Mouse (Mus musculus) gastrocnemius, postnatal 4 days (tissue): Measurements from ENCODE around the gene Mia2. TPM values are rescaled to one million over a fixed set of nuclear protein-coding genes. Genes with fewer than 3 reads are reported as not detected.

ENCODE experiments used
- DNase-seq, 2 experiments: peaks; one replicate each; pipeline ENCODE4 v3.0.0; 2021 to 2022; ENCODE audit warnings: low spot score in 2 of 2, mixed read lengths in 2 of 2
- total RNA-seq, 2 experiments: library from RNA; stranded (reverse); gene quantifications; 2 replicates each; pipeline ENCODE4 v1.2.3; 2021

Mia2 gene
- total RNA-seq, 2 experiments from 2014 or later, result 53.0 to 68.1 TPM

DNA sequence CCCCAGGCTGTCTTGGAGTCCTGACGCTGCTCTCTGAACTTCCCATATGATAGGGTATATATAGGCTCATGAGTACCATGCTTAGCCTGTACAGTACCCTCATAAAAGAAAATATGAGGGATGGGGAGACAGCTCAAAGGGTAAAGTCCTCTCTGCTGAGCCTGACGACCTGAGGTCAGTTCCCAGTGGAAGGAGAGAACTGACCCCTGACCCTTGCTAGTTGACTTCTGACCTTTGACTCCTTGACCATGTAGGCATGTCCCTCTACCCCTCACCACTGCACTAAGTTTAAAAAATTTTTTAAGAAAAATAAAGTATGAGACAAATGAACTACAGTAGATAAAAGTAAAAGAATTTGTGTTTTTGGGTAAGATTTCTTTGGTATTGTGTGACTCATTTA lies 65.5 kb downstream of the Mia2 start:
- DNase-seq, result no peak

DNA sequence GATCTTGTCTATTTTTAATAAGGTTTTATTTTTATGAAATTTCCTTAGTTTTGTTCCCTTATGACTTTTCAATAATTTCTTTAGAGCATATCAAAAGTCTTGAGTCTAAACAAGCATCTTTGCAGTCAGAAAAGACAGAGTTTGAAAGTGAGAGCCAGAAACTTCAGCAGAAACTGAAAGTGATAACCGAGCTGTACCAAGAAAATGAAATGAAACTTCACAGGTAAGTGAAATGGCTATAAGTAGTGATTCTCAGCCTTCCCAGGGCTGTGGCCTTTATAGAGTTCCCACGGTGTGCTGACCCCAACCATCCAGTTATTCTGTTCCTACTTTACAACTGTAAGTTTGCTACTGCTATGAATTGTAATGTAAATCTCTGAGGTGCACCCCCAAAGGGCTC lies 67.2 kb downstream of the Mia2 start:
- no peak for DNase-seq

DNA sequence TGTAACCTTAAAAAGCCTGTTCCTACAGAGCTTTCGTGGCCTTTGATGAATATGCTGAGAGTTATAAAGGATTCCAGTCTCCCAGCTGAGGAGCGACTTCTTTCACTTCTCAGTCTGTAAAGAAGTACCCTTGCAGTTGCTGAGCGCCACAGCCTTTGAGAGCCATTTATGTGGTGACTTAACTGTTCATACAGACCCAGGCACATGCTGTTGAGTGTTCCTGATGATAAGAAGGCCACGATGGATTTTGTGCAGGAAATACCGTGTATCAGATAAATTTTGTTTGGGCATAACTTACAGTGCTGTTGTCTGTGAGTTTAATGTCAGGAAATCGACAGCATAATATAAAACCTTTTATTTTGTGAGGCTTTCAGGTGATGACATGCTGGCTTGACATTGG lies 68.9 kb downstream of the Mia2 start:
- DNase-seq, result no peak

DNA sequence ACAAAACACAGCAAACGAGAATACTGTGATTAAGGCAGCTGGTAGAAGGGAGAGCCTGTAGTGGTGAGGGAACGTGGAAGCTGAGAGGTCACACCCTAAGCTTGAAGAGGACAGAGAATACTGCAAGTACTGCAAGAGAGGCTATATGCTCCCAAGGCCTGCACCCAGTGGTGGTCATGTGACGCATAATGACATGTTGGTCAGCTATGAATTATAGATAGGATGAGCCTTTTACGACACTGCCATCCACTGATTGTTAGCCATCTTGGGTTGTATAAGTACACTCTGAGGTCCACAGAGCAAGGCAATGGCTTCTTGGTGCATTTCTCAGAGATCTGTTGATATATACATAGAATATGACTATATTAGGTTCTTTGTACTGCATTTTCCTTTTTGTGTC lies 71.0 kb downstream of the Mia2 start:
- DNase-seq, result no peak

DNA sequence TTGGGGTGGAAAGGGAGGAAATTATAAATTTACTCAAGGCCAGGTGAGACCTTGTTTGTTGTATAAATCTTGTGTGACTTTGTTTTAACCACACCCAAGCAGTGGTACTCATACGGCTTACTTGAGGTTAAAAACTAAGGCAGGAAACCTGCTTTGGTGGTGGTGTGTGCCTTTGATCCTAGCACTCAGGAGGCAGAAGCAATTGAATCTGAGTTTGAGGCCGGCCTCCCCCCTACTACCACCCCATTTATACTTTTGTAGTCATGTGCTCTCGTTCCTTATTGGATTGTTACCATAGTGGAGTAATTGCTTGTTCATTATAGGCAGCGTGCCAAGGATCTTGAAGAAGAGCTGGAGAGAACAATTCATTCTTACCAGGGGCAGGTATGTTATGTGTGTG lies 74.3 kb downstream of the Mia2 start:
- no peak for DNase-seq

DNA sequence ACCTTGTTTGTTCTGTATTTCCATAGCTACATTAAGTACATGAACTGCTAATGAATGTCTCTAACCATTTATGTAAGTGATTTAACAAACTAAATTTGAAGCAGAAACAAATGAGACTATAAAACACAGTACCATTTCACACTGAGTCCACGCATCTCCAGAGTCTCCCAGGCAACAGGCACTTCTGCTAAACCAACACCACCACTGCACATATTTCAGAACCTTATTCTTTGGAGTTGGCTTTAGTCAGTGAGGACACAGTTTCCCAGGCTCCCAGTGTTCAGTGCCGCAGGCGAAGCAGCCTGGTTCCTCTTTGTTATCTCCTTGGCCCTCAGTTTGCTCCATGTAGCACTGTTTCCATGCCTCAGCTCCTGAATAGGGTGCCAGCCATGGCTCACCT lies 82.2 kb downstream of the Mia2 start:
- DNase-seq, result no peak

DNA sequence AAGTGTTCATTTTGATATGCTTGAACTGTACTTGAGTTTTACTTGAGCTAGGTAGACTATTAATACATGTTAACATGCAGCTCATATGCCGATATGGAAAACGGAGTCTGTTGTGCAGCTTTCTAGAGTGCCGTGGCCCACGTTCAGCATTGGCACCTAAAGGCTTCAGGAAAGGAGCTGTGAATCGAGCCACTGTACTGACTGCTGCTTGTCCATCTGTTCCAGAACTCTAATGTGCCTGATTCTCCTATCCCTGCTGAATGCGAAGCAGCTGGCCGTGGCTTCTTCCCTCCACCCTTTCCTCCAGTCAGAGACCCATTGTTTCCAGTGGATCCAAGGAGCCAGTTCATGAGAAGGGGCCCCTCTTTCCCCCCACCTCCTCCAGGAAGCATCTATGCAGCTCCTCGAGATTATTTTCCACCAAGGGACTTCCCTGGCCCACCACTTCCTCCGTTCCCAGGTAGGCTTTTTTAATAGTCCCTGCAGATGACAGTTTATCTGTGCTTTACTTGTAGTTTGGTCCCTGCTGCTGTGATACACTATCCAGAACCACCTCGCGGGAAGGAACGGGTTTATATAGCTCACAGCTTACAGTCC lies 92.6 kb downstream of the Mia2 start:
- no peak for DNase-seq

DNA sequence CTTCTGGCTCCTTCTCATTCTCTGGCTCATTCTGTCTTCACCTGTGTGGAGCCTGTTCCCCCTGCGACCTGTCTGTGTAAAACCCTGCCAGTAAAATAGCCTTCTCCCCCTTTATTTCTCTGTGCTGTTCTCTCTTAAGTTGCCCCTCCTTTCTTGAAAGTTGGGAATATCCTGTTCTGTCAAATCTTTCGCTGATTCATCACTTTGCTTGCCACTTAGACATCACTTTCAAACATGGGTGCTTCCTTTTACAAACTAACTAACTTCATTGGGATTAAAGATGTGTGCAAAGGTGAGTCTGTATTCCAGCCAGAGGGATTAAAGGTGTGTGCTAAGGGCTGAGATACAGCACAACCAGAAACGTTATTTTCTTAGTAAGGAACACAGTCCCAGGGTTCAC lies 98.0 kb downstream of the Mia2 start:
- no peak for DNase-seq

DNA sequence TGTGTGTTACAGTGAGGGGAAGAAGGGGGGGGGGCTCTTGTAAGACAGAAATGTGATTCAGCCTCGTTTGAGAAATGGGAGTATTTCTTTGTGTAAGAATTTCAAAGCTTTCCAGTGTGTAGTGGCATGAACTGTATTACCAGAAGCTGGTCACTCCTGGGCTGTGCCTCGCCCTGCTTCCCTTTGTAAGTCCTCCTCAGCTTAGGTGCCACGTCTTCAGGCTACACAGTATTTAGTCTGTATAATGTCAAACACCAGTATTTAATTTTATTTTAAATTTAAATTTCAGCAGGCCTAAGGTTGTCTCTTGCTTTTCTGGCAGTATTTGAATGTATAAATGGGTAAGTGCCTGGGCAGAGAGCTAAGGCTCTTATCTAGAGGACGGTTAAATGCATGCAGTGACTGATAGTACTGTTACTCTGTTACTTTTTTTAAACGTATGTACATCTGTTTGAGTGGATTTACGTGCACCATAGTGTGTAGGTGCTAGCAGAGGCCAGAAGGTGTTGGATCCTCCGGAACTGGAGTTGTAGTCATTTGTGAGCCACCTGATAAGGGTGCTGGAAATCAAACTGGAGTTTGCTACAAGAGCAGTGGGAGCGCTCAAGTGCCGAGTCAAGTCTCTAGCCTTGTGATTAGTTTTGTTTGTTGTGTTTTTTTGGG lies 98.9 kb downstream of the Mia2 start:
- DNase-seq, result no peak

DNA sequence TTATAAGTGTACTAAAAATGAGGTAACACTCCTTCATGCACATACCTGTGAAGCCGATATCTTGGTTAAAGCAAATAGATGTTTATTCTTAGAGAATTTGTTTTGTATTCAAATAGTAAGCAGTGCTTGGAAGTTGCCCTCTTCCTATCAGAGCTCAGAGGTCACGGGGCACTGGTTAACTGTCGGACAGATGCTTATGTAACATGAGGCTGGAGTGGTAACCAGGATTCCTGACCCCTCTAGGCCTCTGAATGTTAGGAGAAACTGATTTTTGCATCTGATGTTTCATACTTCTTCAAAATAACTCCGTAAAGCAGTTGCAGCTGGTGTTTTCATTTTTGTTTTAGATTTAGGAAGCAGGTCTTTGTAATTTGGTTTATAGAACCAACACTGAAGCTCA lies 99.5 kb downstream of the Mia2 start:
- DNase-seq, result no peak

DNA sequence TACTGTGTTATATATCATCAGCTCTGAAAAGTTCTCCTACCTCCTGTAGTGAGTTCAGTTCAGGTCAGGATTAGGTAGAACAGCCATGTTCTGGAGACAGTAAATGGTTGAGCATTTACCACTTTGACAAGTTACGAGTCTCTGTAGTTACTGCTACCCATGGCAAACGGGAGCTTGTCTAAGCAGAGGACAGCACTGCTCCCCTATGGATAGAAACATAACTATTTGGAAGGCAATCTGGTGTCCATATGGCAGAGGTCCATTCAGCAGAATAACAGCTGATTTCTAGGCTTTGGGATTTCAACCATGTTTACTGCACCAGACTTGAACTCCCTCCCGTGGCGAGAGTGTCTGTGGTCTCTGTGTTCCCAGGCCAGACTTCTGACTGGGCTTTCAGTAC lies 100.3 kb downstream of the Mia2 start:
- DNase-seq, result no peak

DNA sequence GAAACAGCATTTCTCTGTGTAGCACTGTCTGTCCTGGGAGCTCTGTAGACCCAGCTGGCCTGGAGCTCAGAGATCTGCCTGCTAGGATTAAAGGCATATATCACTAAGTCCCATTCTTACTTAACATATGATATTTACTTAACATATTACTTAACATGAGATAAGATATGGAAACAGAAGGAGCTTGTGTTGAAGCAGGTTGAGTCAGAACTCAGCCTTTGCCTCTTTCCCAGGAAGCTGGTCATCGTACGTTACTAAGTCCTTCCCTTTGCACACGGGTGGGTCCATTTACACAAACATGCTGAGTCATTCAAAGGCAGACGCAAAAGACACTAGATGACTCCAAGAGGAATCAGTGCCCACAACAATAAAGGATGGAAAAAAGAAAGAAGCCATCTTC lies 103.2 kb downstream of the Mia2 start:
- no peak for DNase-seq

DNA sequence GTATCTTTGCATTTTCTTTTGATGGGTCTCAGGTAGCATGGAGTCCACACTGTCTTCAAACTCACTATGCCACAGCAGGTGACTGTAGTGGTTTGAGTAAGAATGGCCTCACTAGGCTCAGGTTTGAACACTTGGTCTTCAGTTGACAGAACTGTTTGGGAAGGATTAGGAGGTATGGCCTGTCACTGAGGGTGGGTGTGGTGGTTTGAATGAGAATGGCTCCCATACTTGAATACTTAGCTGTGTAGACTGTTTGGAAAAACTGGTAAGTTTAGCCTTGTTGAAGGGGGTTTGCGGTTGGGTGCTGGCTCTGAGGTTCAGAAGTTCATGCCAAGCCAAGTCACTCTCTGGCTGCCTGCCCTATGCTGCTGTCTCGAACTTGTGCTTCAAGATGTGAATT lies 103.8 kb downstream of the Mia2 start:
- no peak for DNase-seq

DNA sequence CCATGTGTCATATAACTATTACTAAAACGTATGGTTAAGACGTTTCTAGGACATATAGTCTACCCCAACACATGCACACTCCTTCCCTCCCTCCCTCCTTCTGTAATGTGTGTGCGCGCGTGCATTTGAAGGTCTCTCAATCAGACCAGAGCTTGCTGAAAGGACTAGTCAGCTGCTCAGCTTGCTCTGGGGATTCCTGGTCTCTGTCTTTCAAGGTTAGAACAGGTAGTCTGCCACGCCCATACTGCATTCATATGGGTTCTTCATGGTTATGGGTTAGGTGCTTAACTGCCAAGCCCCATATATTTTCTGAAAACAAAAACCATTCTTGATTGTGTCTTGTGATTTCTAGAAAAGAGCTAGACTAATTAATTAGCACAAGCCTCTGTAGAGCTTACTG lies 110.0 kb downstream of the Mia2 start:
- no peak for DNase-seq

DNA sequence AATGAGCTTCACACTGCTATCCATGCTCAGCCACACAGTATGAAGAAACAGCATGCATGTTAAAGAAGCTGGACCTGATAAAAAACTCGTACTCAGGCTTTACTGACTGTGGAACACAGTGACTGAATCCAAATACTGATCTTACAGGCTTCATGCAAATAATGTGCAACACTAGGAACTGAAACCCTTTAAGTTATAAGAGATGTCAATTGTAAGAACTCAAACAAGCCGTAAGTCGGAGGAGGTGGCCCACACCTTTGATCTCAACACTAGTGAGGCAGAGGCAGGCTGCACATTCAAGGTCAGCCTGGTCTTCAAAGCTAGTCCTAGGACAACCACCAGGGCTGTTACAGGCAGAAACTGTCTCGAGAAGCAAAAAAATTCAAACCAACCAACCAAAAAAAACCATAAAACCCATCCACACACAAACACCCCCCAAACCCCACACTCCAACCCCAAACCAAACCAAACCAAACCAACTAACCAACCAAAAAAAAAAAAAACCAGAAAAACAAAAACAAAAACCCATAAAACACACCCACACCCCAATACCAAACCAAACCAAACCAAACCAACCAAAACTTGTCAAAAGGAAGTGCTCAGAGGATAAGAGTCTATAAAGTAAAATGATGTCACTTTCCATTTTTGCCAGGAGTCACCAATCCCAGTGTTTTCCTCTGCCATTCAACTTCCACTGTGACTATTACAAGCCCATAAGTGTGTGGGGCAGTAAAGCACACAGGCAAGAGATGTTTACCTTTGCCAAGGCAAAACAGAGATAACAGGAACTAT lies 110.8 kb downstream of the Mia2 start:
- no peak for DNase-seq

DNA sequence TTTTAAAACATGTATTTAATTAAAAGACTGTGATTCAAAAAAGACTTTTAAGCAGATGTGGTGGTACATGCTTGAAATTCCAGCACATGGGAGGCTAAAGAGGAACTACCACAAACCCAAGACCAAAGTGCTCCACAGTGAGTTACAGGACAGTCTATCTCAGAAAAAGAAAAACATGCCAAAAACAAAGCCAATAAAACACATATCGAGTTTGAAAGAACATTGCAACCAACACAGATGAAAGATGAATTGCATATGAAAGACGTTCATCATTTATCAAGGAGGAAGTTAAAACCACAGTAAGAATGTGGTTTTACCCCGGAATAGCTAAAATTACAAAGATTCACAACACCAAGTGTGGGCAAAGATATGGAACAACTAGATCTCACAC lies 111.4 kb downstream of the Mia2 start:
- no peak for DNase-seq

DNA sequence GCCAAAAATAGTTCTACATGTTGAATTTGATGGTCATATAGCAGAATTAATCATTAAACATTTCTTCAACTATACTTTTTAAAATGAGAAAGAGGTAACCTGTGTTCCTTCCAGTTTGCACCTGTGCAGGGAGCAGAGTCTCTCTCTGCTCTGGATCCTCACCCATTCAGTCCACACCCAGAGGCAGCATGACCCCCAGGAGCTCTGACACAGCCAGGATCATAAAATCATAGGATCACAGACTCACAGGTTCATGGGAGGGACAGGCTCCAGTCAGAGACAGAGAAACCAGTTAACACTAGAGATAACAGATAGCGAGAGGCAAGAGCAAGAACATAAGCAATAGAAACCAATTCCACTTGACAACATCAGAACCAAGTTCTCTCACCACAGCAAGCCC lies 112.2 kb downstream of the Mia2 start:
- no peak for DNase-seq

DNA sequence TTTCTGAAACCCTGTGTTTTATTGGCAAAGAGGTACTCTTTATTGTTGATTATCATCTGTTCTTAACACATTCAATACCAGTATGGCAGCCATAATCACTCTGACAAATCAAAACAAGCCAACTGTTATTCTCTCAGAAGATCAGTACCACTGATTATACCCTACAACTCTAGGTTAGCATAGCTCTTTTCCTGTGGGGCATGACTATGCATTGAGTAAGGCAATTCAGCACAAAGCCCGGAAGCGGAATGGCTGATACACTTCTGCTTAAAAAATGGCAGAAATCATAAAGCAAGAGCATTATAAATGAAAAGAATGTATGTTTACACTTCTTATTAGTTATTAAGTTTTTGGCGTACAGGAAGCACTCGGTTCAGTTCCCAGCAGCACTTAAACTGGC lies 120.6 kb downstream of the Mia2 start:
- no peak for DNase-seq

DNA sequence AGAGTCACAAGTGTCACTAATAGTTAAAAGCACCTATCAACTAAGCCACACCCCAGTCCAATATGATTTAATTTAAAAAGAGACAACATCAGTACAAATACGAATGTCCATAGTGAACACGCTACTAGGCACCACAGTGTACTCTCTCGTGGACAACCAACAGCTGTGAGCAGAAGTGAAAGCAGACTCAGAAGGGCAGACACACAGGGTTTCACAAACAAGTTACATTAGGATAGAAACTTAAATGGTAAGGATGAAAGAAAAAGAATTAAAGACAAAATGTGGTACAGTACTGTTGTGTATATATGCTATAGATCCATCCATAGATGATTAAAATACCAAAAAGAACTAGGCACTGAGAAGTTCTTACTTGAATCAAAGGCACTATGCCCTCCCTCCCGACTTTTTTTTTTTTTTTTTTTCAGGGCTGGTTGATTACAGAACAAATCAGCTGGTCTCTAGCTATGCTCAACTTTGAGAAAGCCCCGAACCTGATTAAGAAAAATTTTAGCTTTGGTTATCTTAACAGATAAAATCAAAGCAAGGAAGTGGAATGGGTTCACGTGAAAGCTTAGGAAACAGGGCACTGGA lies 121.2 kb downstream of the Mia2 start:
- no peak for DNase-seq

DNA sequence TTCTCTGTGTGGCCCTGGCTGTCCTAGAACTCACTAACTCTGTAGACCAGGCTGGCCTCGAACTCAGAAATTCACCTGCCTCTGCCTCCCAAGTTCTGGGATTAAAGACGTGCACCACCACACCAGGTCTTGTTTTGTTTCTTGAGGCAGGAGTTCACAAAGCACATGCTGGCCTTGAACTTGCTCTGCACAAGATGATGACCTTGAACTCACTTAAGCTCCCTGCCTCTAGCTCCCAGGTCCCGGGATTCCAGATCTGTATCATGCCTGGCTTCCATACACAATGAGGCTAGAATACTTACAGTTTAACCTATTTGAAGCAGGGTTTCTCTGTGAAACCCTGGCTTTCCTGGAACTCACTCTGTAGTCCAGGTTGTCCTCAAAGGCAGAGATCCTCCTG lies 121.7 kb downstream of the Mia2 start:
- no peak for DNase-seq

DNA sequence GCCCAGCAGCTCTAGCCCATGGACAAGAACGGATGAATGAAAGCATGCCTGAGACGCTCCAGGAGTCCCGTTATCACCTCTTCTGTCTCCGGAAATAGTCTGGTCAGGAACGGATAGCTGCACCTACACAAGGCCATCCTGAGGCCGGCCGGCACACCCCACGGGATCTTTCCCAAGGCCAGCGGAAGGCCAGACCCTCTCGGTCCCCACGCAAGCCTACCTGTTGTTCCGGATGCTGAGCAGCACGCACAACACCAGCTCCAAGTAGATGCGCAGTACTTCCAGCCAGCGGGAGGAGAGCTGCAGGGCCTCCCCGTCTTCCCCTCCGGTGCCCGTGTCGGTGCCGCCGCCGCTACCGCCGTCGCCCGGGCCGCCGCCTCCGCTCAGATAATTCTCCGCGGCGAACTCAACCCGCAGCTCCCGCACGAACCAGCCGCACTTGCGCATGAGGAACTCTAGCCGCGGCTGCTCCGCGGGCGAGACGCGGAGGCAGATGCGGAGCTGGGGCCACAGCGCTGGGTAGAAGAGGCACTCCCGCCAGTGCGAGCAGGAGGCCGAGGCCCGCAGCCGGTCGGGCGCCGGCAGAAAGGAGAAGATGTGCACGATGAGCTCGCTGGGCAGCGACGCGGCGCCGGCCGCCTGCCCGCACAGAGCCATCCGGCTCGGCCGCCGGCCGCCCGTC lies 123.2 kb downstream of the Mia2 start:
- peak; percentile 18 to 30 for DNase-seq
